Mouse (Mus musculus) megakaryocyte-erythroid progenitor cell, adult 5 weeks (primary cell): ENCODE results near the gene Mrps33. TPM values are rescaled to one million over a fixed set of nuclear protein-coding genes. Genes with fewer than 3 reads are reported as not detected.

Source experiments
- polyA plus RNA-seq: library from polyadenylated mRNA; stranded (reverse); fragments of >175 nt; gene quantifications from 2 replicates; pipeline ENCODE4 v1.2.3, GENCODE M21; 2012

Mrps33 gene
- polyA plus RNA-seq = 6.9 and 9.6 TPM in 2 replicates

GRCm38 (mm10) chr6:39810612-39811116 lies at the start of gene Mrps33:
TSS of gene Mrps33 (minus strand) at chr6:39810988.

Other genes with a start within 250 kb of the Mrps33 start
- gene Adck2, start 237.1 kb downstream of the Mrps33 start, polyA plus RNA-seq = 11.1 and 12.9 TPM in 2 replicates
- not detected in 2 replicates for gene Gm42420, start 225.2 kb downstream of the Mrps33 start, polyA plus RNA-seq
- 185 and 234 TPM in 2 replicates for gene Ndufb2, start 218.4 kb downstream of the Mrps33 start, polyA plus RNA-seq
- gene Braf, start 85.5 kb downstream of the Mrps33 start, polyA plus RNA-seq = 2.0 and 2.1 TPM in 2 replicates
- gene Tmem178b, start 62.3 kb upstream of the Mrps33 start, polyA plus RNA-seq = not detected in 2 replicates